Mouse (Mus musculus): ENCODE measurements around the gene Anp32e. TPM values are rescaled to one million over a fixed set of nuclear protein-coding genes. Genes with fewer than 3 reads are reported as not detected.
"Not testable (repeated sequence)": the region's sequence is repeated elsewhere in the genome, so short reads cannot be mapped to it uniquely, and the experiment has no call there.

The Anp32e gene
- total RNA-seq, 2 experiments from 2014 or later = 77.4 to 94.7 TPM

GRCm38 (mm10) chr3:95944742-95945141 lies 15.7 kb downstream of the Anp32e start:
- DNase-seq = no peak

GRCm38 (mm10) chr3:95945731-95946240 lies 16.7 kb downstream of the Anp32e start:
- no peak for DNase-seq

GRCm38 (mm10) chr3:95948325-95948724 lies 19.3 kb downstream of the Anp32e start:
- DNase-seq = no peak

GRCm38 (mm10) chr3:95950763-95951551 lies 21.9 kb downstream of the Anp32e start:
- peak; percentile 91 to 92 for DNase-seq

GRCm38 (mm10) chr3:95951566-95951965 lies 22.5 kb downstream of the Anp32e start:
- DNase-seq = not testable (repeated sequence)

- DNase-seq = no peak
These were observed 24.0 kb downstream of the Anp32e start for GRCm38 (mm10) chr3:95953023-95953422.

GRCm38 (mm10) chr3:95953522-95953921 lies 24.5 kb downstream of the Anp32e start:
- DNase-seq = no peak

GRCm38 (mm10) chr3:95954648-95955173 lies 25.7 kb downstream of the Anp32e start:
- DNase-seq = not testable (repeated sequence)

GRCm38 (mm10) chr3:95955318-95955717 lies 26.3 kb downstream of the Anp32e start:
- DNase-seq = no peak

- peak in 1 of 2 experiments; percentile 45 for DNase-seq
These were observed 28.5 kb downstream of the Anp32e start for GRCm38 (mm10) chr3:95957359-95958148.

- DNase-seq = no peak
These were observed 30.0 kb downstream of the Anp32e start for GRCm38 (mm10) chr3:95959082-95959481.

- no peak for DNase-seq
These were observed 30.8 kb downstream of the Anp32e start for GRCm38 (mm10) chr3:95959807-95960206.

- not testable (repeated sequence) for DNase-seq
These were observed 33.1 kb downstream of the Anp32e start for GRCm38 (mm10) chr3:95962182-95962581.

GRCm38 (mm10) chr3:95963230-95963629 lies 34.2 kb downstream of the Anp32e start:
- DNase-seq = no peak

GRCm38 (mm10) chr3:95963681-95964080 lies 34.6 kb downstream of the Anp32e start:
- DNase-seq = no peak

- peak in 1 of 2 experiments; percentile 50 for DNase-seq
These were observed 36.7 kb downstream of the Anp32e start for GRCm38 (mm10) chr3:95965518-95966451.

GRCm38 (mm10) chr3:95969277-95969676 lies 40.2 kb downstream of the Anp32e start:
- DNase-seq = no peak

GRCm38 (mm10) chr3:95970661-95971060 lies 41.6 kb downstream of the Anp32e start:
- DNase-seq = not testable (repeated sequence)

- DNase-seq = no peak
These were observed 43.3 kb downstream of the Anp32e start for GRCm38 (mm10) chr3:95972251-95972872.

GRCm38 (mm10) chr3:95972873-95973634 lies 44.0 kb downstream of the Anp32e start:
- peak in 1 of 2 experiments; percentile 38 for DNase-seq

- DNase-seq = no peak
These were observed 48.0 kb downstream of the Anp32e start for GRCm38 (mm10) chr3:95977079-95977478.
